Mouse (Mus musculus) A20 (cell line): ENCODE results near the gene Gm11444.

ENCODE experiments used
- DNase-seq: peaks from one replicate; pipeline ENCODE4 v3.0.0-alpha.2; 2011; ENCODE audit warnings: low read depth, low spot score

The Gm11444 gene

GRCm38 (mm10) chr11:85814678-85815077 lies 35.5 kb downstream of the Gm11444 start:
- no peak for DNase-seq

- DNase-seq, result no peak
Observed at GRCm38 (mm10) chr11:85812201-85812966, 37.7 kb downstream of the Gm11444 start.

DNA sequence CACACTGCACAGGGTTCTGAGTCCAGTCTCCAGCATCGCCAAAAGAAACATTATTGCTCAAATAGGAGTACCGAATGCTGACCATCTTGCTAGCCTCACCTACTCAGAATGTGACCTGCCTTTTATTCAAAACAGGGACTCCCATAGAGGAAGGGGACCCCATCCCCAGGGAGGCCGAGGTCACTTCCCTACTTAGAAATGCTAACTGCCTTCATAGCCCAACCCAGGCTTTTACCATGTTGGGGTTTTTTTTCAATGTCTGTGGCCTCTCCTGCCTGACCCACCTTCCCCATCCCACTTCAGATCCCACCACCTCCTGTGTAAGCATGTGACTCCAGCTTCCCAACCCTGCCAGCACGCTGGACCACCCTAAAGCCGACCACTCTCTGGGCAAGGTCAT lies 38.5 kb downstream of the Gm11444 start:
- no peak for DNase-seq

DNA sequence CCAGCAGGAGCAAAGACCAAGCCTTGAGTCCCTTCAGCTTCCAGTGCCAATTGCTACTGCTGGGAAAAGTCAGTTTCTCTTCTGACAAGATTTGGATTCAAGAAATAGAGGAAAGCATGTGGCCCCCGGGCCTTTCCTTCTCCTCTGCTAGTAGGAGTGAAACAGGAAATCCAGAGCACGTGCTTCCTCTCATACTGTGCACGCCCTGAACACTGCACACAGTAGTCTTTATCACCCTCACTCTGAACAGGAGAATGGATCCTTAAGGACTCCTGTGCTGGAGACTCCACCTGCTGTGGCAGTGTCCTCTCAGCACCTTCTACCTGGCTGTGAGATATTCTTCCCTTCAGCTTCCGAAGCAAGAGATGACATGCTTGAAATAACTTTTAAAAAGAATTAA lies 38.9 kb downstream of the Gm11444 start:
- no peak for DNase-seq

GRCm38 (mm10) chr11:85807353-85807752 lies 42.8 kb downstream of the Gm11444 start:
- DNase-seq, result no peak

DNA sequence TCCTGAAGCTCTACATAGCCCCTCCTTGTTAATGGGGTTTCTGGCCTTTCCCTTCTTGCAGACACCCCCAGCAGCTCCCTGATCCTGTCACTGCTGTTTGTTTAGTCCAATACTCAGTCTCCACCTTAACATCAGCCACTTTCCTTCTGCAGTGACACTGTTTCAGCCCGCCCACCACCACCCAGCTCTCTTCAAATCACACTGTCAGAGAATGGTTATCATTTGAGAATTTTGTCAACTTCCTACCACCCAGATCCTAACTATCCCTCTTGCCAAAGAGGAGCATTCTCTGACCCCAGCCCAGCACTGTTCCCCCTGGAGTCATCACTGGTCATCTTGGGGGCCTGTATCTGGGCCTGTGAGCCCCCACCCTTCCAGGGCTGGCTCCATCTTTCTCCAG lies 44.4 kb downstream of the Gm11444 start:
- no peak for DNase-seq

GRCm38 (mm10) chr11:85804048-85804447 lies 46.1 kb downstream of the Gm11444 start:
- DNase-seq, result no peak

DNA sequence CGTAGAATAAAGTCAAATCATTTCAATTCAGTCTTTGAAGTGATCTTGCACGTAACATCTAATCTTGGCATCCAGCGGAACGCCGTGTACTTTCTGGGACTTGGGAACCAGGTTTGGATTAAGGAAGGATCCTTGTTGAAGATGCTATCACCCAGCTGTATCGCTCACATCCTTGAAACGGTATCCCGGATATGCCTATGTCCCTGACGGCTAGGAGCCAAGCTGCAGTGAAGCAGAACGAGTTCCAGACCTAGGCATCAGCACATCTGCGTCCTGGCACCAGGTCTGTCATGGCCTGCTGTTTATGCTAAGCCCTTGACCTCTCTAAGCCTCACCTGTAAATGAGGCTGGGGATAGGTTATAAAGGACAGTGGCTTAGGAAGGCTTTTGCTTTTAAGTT lies 49.8 kb downstream of the Gm11444 start:
- DNase-seq, result no peak

DNA sequence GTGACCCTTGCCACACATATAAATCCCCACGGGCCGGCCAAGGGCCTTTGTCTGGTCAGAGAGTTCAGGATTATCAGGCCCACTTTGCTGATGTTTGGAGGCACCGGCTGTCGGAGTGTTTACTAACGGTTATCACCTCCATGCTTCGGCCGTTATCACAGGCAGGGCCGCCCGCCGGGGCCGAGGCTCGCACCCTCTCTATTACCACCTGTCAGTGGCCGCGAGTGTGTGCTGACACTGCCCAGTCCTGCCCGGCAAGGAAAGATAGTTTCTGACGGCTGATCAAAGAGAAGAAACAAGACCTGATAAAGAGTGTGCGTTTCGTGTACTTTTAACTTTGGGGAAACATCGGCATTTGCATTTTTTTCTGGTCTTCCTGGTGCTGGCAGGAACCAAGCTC lies 50.3 kb downstream of the Gm11444 start:
- no peak for DNase-seq

- no peak for DNase-seq
Observed at GRCm38 (mm10) chr11:85799456-85799855, 50.7 kb downstream of the Gm11444 start.
